Mouse (Mus musculus): Measurements from ENCODE around the gene Pakap. TPM values are rescaled to one million over a fixed set of nuclear protein-coding genes. Genes with fewer than 3 reads are reported as not detected.

Gene Pakap
- total and polyA plus RNA-seq, 2 experiments, result 0.06 to 0.18 TPM

DNA sequence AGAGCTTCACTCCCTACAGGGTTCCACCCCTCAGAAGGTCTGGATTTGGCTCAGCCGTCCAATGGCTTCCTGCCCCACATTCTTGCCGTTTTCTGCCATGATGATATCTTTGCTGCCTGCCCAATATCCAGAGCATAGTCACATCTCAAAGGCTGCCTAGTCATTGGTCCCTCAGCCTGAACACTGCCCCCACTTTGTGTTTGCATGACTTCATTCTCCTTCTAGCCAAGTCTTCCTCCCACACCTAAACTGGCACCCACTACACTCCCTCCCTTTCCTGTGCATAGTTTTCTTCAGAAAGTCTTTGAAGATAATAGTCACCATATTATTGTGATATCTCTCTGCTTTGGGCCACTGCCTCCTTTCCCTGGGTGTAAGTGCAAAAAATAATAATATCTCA is 10.9 kb upstream of the Pakap start:
- H3K79me2 ChIP-seq (ENCODE audit: control insufficient read depth, insufficient read depth, low read length), result no peaks in the 10 kb centered on the region
- no peaks in the 10 kb centered on the region for H3K4me1 ChIP-seq (ENCODE audit: control insufficient read depth, insufficient read depth, low read length)
- no peaks in the 10 kb centered on the region for H3K36me3 ChIP-seq (ENCODE audit: control insufficient read depth, insufficient read depth, low read length)
- no peak overlapping the region for H3K4me3 ChIP-seq (ENCODE audit: insufficient read depth, low read depth, low read length)
- no peaks in the 10 kb centered on the region for H3K27me3 ChIP-seq (ENCODE audit: control insufficient read depth, insufficient read depth, low read length)
- no peak overlapping the region for H3K9ac ChIP-seq (ENCODE audit: low read depth, low read length)
- H3K27ac ChIP-seq (replicated peaks; ENCODE audit: insufficient read depth, low read depth, low read length), result no peak overlapping the region
- WGBS, result 71% methylated on average over 2 of the region's 2 CpGs
- TF ChIP-seq CTCF (IDR thresholded peaks at IDR 0.05; ENCODE audit: low read depth, low read length) (no peak), POLR2A (IDR thresholded peaks at IDR 0.05; ENCODE audit: extremely low read depth, insufficient read depth, low read length) (no peak)
- no peak for DNase-seq (ENCODE audit: extremely low read depth, low read depth, low spot score)

DNA sequence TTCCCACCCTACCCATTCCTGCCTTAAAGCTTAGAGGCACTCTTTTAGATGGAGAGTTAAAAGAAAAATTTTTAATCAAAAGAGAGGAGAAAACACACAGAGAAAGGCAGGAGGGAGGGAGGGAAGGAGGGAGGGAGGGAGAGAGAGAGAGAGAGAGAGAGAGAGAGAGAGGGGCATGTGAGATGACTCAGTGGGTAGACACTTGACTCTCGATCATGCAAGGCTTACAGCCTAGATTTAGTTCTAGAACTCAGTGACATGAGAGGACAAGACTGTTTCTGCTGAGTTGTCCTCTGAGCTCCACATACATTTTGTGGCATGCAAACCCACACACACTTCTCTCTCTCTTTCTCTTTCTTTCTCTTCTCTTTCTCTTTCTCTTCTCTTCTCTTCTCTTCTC is 8.5 kb upstream of the Pakap start:
- no peak for TF ChIP-seq CTCF (IDR thresholded peaks at IDR 0.05; ENCODE audit: low read depth, low read length)
- TF ChIP-seq POLR2A (IDR thresholded peaks at IDR 0.05; ENCODE audit: extremely low read depth, insufficient read depth, low read length), result no peak

DNA sequence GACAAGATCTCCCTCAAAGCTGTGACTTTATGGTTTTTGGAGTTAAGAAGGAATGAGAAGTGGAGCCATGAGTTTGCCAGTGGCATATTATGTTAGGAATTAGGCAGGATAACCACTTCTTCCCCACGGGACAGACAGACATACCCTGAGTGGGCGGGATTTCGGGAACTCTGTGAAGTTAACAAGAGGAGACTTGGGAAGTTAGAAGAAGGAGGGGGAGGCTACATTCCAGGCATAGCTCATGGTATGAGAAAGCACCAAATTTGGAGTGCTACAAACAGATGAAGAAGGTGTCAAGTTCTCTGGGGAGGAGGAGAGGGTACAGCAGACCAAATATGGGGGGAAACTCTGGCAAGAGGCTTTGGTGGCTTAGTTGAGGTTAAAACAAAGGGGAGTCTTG is 8.0 kb upstream of the Pakap start:
- Histone ChIP-seq H3K27me3 (ENCODE audit: control insufficient read depth, insufficient read depth, low read length) (no peaks in the 10 kb centered on the region), H3K9ac (ENCODE audit: low read depth, low read length) (no peak overlapping the region), H3K4me3 (ENCODE audit: insufficient read depth, low read depth, low read length) (no peak overlapping the region), H3K4me1 (ENCODE audit: control insufficient read depth, insufficient read depth, low read length) (no peaks in the 10 kb centered on the region), H3K79me2 (ENCODE audit: control insufficient read depth, insufficient read depth, low read length) (no peaks in the 10 kb centered on the region), H3K27ac (replicated peaks; ENCODE audit: insufficient read depth, low read depth, low read length) (no peak overlapping the region), H3K36me3 (ENCODE audit: control insufficient read depth, insufficient read depth, low read length) (no peaks in the 10 kb centered on the region)
- 45% methylated on average over 3 of the region's 3 CpGs for WGBS
- TF ChIP-seq POLR2A (IDR thresholded peaks at IDR 0.05; ENCODE audit: extremely low read depth, insufficient read depth, low read length) (no peak), CTCF (IDR thresholded peaks at IDR 0.05; ENCODE audit: low read depth, low read length) (no peak)
- no peak for DNase-seq (ENCODE audit: extremely low read depth, low read depth, low spot score)

More for the DNA sequence above, 8.5 kb upstream of the Pakap start:
- no peaks in the 10 kb centered on the region for H3K36me3 ChIP-seq (ENCODE audit: control insufficient read depth, insufficient read depth, low read length)
- no peaks in the 10 kb centered on the region for H3K79me2 ChIP-seq (ENCODE audit: control insufficient read depth, insufficient read depth, low read length)
- 89% methylated on average over 1 of the region's 1 CpGs for WGBS
- H3K27me3 ChIP-seq (ENCODE audit: control insufficient read depth, insufficient read depth, low read length), result no peaks in the 10 kb centered on the region
- DNase-seq (ENCODE audit: extremely low read depth, low read depth, low spot score), result no peak
- H3K27ac ChIP-seq (replicated peaks; ENCODE audit: insufficient read depth, low read depth, low read length), result no peak overlapping the region
- no peak overlapping the region for H3K9ac ChIP-seq (ENCODE audit: low read depth, low read length)
- no peaks in the 10 kb centered on the region for H3K4me1 ChIP-seq (ENCODE audit: control insufficient read depth, insufficient read depth, low read length)
- H3K4me3 ChIP-seq (ENCODE audit: insufficient read depth, low read depth, low read length), result no peak overlapping the region

DNA sequence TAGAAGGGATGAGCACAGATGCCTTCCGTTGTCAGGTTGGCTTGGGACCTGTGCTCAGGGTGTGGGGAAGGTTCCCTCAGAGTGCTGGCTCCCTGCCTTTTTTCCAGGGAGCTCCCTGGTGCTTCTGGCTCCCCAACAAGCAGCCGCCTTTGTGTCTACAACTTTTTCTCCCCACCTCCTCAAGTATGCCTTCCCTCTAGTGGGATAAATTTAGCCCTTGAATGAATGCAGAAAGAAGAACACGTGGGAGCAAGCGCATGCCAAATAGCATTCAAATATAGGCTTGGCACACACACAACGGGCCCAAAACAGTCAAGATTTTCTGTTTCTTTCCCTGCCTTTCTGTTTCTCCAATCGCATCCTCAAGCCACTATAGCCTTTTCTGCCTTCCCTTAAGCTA is 6.9 kb upstream of the Pakap start:
- H3K27ac ChIP-seq (replicated peaks; ENCODE audit: insufficient read depth, low read depth, low read length), result no peak overlapping the region
- no peak overlapping the region for H3K4me3 ChIP-seq (ENCODE audit: insufficient read depth, low read depth, low read length)
- WGBS, result 77% methylated on average over 6 of the region's 6 CpGs
- no peak for DNase-seq (ENCODE audit: extremely low read depth, low read depth, low spot score)
- no peaks in the 10 kb centered on the region for H3K36me3 ChIP-seq (ENCODE audit: control insufficient read depth, insufficient read depth, low read length)
- H3K79me2 ChIP-seq (ENCODE audit: control insufficient read depth, insufficient read depth, low read length), result no peaks in the 10 kb centered on the region
- H3K27me3 ChIP-seq (ENCODE audit: control insufficient read depth, insufficient read depth, low read length), result no peaks in the 10 kb centered on the region
- H3K4me1 ChIP-seq (ENCODE audit: control insufficient read depth, insufficient read depth, low read length), result no peaks in the 10 kb centered on the region
- no peak overlapping the region for H3K9ac ChIP-seq (ENCODE audit: low read depth, low read length)
- TF ChIP-seq POLR2A (IDR thresholded peaks at IDR 0.05; ENCODE audit: extremely low read depth, insufficient read depth, low read length) (no peak), CTCF (IDR thresholded peaks at IDR 0.05; ENCODE audit: low read depth, low read length) (no peak)

DNA sequence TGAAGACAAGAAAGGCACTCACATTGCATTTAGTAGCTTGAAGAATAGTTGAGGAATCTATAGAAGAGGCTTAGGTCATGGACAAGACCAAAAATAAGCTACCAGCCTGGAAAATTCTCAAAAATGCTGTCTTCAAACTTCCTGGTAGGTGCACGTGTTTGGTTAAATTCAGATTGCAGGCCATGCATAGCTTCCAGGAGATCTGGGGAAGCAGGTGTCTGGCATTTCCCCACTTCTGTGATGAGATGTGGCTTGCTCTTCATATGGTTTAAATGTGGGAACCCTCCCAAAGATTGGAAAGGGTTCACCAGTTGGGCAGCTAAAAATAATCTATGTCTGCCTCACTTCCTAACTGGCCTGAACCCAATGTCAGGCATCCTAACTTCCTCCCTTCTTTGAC is 2.7 kb upstream of the Pakap start:
- H3K36me3 ChIP-seq (ENCODE audit: control insufficient read depth, insufficient read depth, low read length), result no peaks in the 10 kb centered on the region
- no peak overlapping the region for H3K9ac ChIP-seq (ENCODE audit: low read depth, low read length)
- no peak for DNase-seq (ENCODE audit: extremely low read depth, low read depth, low spot score)
- H3K27ac ChIP-seq (replicated peaks; ENCODE audit: insufficient read depth, low read depth, low read length), result no peak overlapping the region
- H3K4me1 ChIP-seq (ENCODE audit: control insufficient read depth, insufficient read depth, low read length), result no peaks in the 10 kb centered on the region
- no peak for TF ChIP-seq POLR2A (IDR thresholded peaks at IDR 0.05; ENCODE audit: extremely low read depth, insufficient read depth, low read length)
- no peaks in the 10 kb centered on the region for H3K27me3 ChIP-seq (ENCODE audit: control insufficient read depth, insufficient read depth, low read length)
- H3K79me2 ChIP-seq (ENCODE audit: control insufficient read depth, insufficient read depth, low read length), result no peaks in the 10 kb centered on the region
- H3K4me3 ChIP-seq (ENCODE audit: insufficient read depth, low read depth, low read length), result no peak overlapping the region
- WGBS, result 88% methylated on average over 1 of the region's 1 CpGs

DNA sequence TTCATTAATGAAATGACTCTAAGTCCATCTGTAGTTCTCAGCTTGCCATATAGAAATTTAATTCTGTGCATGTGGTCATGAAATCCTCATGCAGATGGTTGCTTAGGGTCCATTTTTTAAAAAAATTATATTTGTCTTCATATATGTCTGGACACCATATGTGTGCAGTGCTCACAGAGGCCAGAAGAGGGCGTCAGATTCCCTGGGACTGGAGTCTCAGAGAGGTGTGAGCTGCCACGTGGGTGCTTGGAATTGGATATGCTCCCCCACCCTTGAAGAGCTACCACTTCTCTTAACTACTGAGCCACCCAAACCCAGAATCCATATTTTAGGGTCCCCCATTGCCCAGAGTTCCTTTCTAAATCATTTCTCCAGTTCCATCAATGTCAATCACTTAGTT is 2.2 kb upstream of the Pakap start:
- H3K4me3 ChIP-seq (ENCODE audit: insufficient read depth, low read depth, low read length), result no peak overlapping the region
- WGBS, result 67% methylated on average over 2 of the region's 2 CpGs

More for the DNA sequence above, 2.2 kb upstream of the Pakap start:
- TF ChIP-seq CTCF (IDR thresholded peaks at IDR 0.05; ENCODE audit: low read depth, low read length), result 0 out of 2 replicates have a peak, but pooled peaks have one; percentile 21
- no peak for TF ChIP-seq POLR2A (IDR thresholded peaks at IDR 0.05; ENCODE audit: extremely low read depth, insufficient read depth, low read length)
- Histone ChIP-seq H3K9ac (ENCODE audit: low read depth, low read length) (no peak overlapping the region), H3K36me3 (ENCODE audit: control insufficient read depth, insufficient read depth, low read length) (no peaks in the 10 kb centered on the region), H3K79me2 (ENCODE audit: control insufficient read depth, insufficient read depth, low read length) (no peaks in the 10 kb centered on the region), H3K27me3 (ENCODE audit: control insufficient read depth, insufficient read depth, low read length) (no peaks in the 10 kb centered on the region), H3K4me1 (ENCODE audit: control insufficient read depth, insufficient read depth, low read length) (no peaks in the 10 kb centered on the region), H3K27ac (replicated peaks; ENCODE audit: insufficient read depth, low read depth, low read length) (no peak overlapping the region)
- DNase-seq (ENCODE audit: extremely low read depth, low read depth, low spot score), result no peak

Data from liver, adult 2 months (tissue).